Mouse (Mus musculus) heart, postnatal 0 days (tissue): ENCODE data around the gene Cttnbp2nl. TPM values are rescaled to one million over a fixed set of nuclear protein-coding genes. Genes with fewer than 3 reads are reported as not detected.

Experiments used
- ATAC-seq: fragments of 200-750 bp; cut with Nextera tagmentation; 2 replicates; pipeline ENCODE4 v1.8.0; 2017; ENCODE audit warnings: low read depth, moderate number of reproducible peaks, moderate library complexity; ENCODE audit not compliant: insufficient read depth
- DNase-seq: peaks from one replicate; pipeline ENCODE4 v3.0.0-alpha.2; 2016; ENCODE audit warnings: low spot score
- H3K27ac ChIP-seq: fragments of 300-500 bp; sonication (generic); 2 replicates; pipeline ENCODE4 v1.5.1; 2014; ENCODE audit warnings: low read depth, mild to moderate bottlenecking
- H3K27me3 ChIP-seq: fragments of 300-500 bp; sonication (generic); 2 replicates; pipeline ENCODE4 v1.6.1; 2014; ENCODE audit warnings: low read length, mixed read lengths; ENCODE audit not compliant: control insufficient read depth, insufficient read depth
- H3K36me3 ChIP-seq: fragments of 300-500 bp; sonication (generic); replicated peaks from 2 replicates; pipeline ENCODE4 v1.6.1; 2014; ENCODE audit warnings: low read length, mixed read lengths; ENCODE audit not compliant: control insufficient read depth, insufficient read depth
- H3K4me1 ChIP-seq: fragments of 300-500 bp; sonication (generic); 2 replicates; pipeline ENCODE4 v1.6.1; 2014; ENCODE audit warnings: antibody characterized with exemption; ENCODE audit not compliant: control insufficient read depth, insufficient read depth
- H3K4me2 ChIP-seq: fragments of 300-500 bp; sonication (generic); 2 replicates; pipeline ENCODE4 v1.6.1; 2014; ENCODE audit warnings: low read depth, mild to moderate bottlenecking, low read length, moderate library complexity
- H3K4me3 ChIP-seq: fragments of 300-500 bp; sonication (generic); 2 replicates; pipeline ENCODE4 v1.5.1; 2014; ENCODE audit warnings: low read depth, low read length
- H3K9ac ChIP-seq: fragments of 300-500 bp; sonication (generic); replicated peaks from 2 replicates; pipeline ENCODE4 v1.6.1; 2014; ENCODE audit warnings: low read depth, low read length, mixed read lengths
- H3K9me3 ChIP-seq: fragments of 300-500 bp; sonication (generic); replicated peaks from 2 replicates; pipeline ENCODE4 v1.6.1; 2016; ENCODE audit warnings: low read length; ENCODE audit not compliant: control insufficient read depth
- CTCF ChIP-seq: IDR thresholded peaks from 2 replicates; pipeline ENCODE4 v1.5.1; 2016; ENCODE audit warnings: antibody characterized with exemption, control low read depth, low read depth
- EP300 ChIP-seq: IDR thresholded peaks from 2 replicates; pipeline ENCODE4 v1.6.1; 2016; ENCODE audit warnings: antibody characterized with exemption, low read depth
- WGBS: fragments of 180-500 bp; shearing (Covaris S2); extraction: QIAGEN DNeasy Blood & Tissue Kit; methylation state at CpG from one replicate; pipeline ENCODE4 v1.1.7; 2014; 5-methylcytosine and 5-hydroxymethylcytosine counted together
- polyA plus RNA-seq: library from polyadenylated mRNA; unstranded; fragments of >200 nt; fragmentation: Nextera tagmentation; extraction: Ambion mirVana; gene quantifications from 2 replicates; pipeline ENCODE4 v1.2.1, GENCODE M21; 2015
- total RNA-seq: library from RNA; depleted of rRNA; stranded (reverse); fragments of >200 nt; gene quantifications from 2 replicates; pipeline ENCODE4 v1.2.3, GENCODE M21; 2014; ENCODE audit warnings: low replicate concordance; rRNA removed

Cttnbp2nl gene
- 8.9 and 15.0 TPM in 2 replicates for total RNA-seq
- 12.6 and 13.5 TPM in 2 replicates for polyA plus RNA-seq

- Histone ChIP-seq H3K4me3 (peak within 1 kb of the TSS; percentile 74), H3K9ac (peak within 1 kb of the TSS; percentile 87), H3K36me3 (no peaks in the 10 kb centered on the region), H3K4me1 (peaks cover 37% of the 10 kb centered on the region), H3K27ac (peak within 1 kb of the TSS; percentile 94), H3K27me3 (no peaks in the 10 kb centered on the region), H3K4me2 (peak within 1 kb of the TSS; percentile 83), H3K9me3 (no peaks in the 10 kb centered on the region)
- peak; percentile 25; the same call in 1 of the 2 replicates for TF ChIP-seq EP300
- TF ChIP-seq CTCF = no peak
- DNase-seq (peak; percentile 98), ATAC-seq (peak; percentile 93)
- WGBS = 1% methylated on average over 31 of the region's 31 CpGs
These were observed at the start of gene Cttnbp2nl for GRCm38 (mm10) chr3:105052937-105053697. TSS of gene Cttnbp2nl (minus strand) at chr3:105053146.

- Histone ChIP-seq H3K4me3 (no peak overlapping the region), H3K27ac (peak overlapping the region; percentile 61)
- WGBS = 81% methylated on average over 4 of the region's 4 CpGs
These were observed 47.3 kb upstream of the Cttnbp2nl start for GRCm38 (mm10) chr3:105100270-105100589.

GRCm38 (mm10) chr3:105099526-105100269 lies 46.8 kb upstream of the Cttnbp2nl start:
- Histone ChIP-seq H3K9me3 (no peaks in the 10 kb centered on the region), H3K36me3 (no peaks in the 10 kb centered on the region), H3K4me3 (no peak overlapping the region), H3K27me3 (no peaks in the 10 kb centered on the region), H3K4me2 (no peak overlapping the region), H3K27ac (peak overlapping the region; percentile 61), H3K9ac (peak overlapping the region; percentile 26; the same call in 1 of the 2 replicates), H3K4me1 (peaks cover 14% of the 10 kb centered on the region)
- no peak for TF ChIP-seq CTCF
- TF ChIP-seq EP300 = 0 out of 2 replicates have a peak, but pooled peaks have one; percentile 25
- DNase-seq (peak; percentile 31), ATAC-seq (peak; percentile 75)
- 30% methylated on average over 15 of the region's 15 CpGs for WGBS

More at GRCm38 (mm10) chr3:105100270-105100589, 47.3 kb upstream of the Cttnbp2nl start:
- Histone ChIP-seq H3K9ac (0 out of 2 replicates have a peak overlapping the region, but pooled peaks have one; percentile 26), H3K4me2 (no peak overlapping the region), H3K4me1 (peaks cover 14% of the 10 kb centered on the region), H3K36me3 (no peaks in the 10 kb centered on the region), H3K9me3 (no peaks in the 10 kb centered on the region), H3K27me3 (no peaks in the 10 kb centered on the region)
- TF ChIP-seq CTCF = no peak
- TF ChIP-seq EP300 = no peak
- DNase-seq (no peak), ATAC-seq (no peak)

GRCm38 (mm10) chr3:105097581-105097980 lies 44.6 kb upstream of the Cttnbp2nl start:
- no peak for DNase-seq
- Histone ChIP-seq H3K36me3 (no peaks in the 10 kb centered on the region), H3K27me3 (no peaks in the 10 kb centered on the region), H3K27ac (no peak overlapping the region), H3K4me3 (no peak overlapping the region), H3K4me2 (no peak overlapping the region), H3K9me3 (no peaks in the 10 kb centered on the region), H3K4me1 (peaks cover 14% of the 10 kb centered on the region), H3K9ac (no peak overlapping the region)
- ATAC-seq = no peak
- TF ChIP-seq EP300 (no peak), CTCF (no peak)
- WGBS = 70% methylated on average over 4 of the region's 4 CpGs

GRCm38 (mm10) chr3:105095026-105095425 lies 42.1 kb upstream of the Cttnbp2nl start:
- Histone ChIP-seq H3K9ac (no peak overlapping the region), H3K9me3 (no peaks in the 10 kb centered on the region), H3K27me3 (no peaks in the 10 kb centered on the region), H3K4me1 (peaks cover 8% of the 10 kb centered on the region), H3K27ac (no peak overlapping the region), H3K4me3 (no peak overlapping the region), H3K36me3 (no peaks in the 10 kb centered on the region), H3K4me2 (no peak overlapping the region)
- 81% methylated on average over 5 of the region's 5 CpGs for WGBS
- ATAC-seq (no peak), DNase-seq (no peak)
- TF ChIP-seq CTCF (no peak), EP300 (no peak)
